Mouse (Mus musculus): Measurements from ENCODE around the gene Cxcl17.

Gene Cxcl17

GRCm38 (mm10) chr7:25376556-25376955, 36.1 kb downstream of the Cxcl17 start:
- DNase-seq (ENCODE audit: inconsistent age in 2 of 2, low spot score in 1 of 2) = peak; percentile 94 to 99

- DNase-seq (ENCODE audit: inconsistent age in 2 of 2, low spot score in 1 of 2) = peak in 1 of 2 experiments; percentile 55
Measured at GRCm38 (mm10) chr7:25372441-25372840, 40.2 kb downstream of the Cxcl17 start.

- no peak for DNase-seq (ENCODE audit: inconsistent age in 2 of 2, low spot score in 1 of 2)
Measured at GRCm38 (mm10) chr7:25369058-25369749, 43.5 kb downstream of the Cxcl17 start, which contains the start of gene Cnfn. TSS of gene Cnfn (minus strand) at chr7:25369724.

- DNase-seq (ENCODE audit: inconsistent age in 2 of 2, low spot score in 1 of 2) = no peak
Measured at GRCm38 (mm10) chr7:25368333-25368732, 44.4 kb downstream of the Cxcl17 start.

- DNase-seq (ENCODE audit: inconsistent age in 2 of 2, low spot score in 1 of 2) = peak; percentile 56 to 77
Measured at GRCm38 (mm10) chr7:25367632-25368293, 44.9 kb downstream of the Cxcl17 start.

- DNase-seq (ENCODE audit: inconsistent age in 2 of 2, low spot score in 1 of 2) = no peak
Measured at GRCm38 (mm10) chr7:25365937-25366625, 46.6 kb downstream of the Cxcl17 start.

- no peak for DNase-seq (ENCODE audit: inconsistent age in 2 of 2, low spot score in 1 of 2)
Measured at GRCm38 (mm10) chr7:25363632-25364031, 49.1 kb downstream of the Cxcl17 start.

- DNase-seq (ENCODE audit: inconsistent age in 2 of 2, low spot score in 1 of 2) = peak; percentile 56 to 78
Measured at GRCm38 (mm10) chr7:25363151-25363550, 49.5 kb downstream of the Cxcl17 start.

- no peak for DNase-seq (ENCODE audit: inconsistent age in 2 of 2, low spot score in 1 of 2)
Measured at GRCm38 (mm10) chr7:25358721-25359206, 53.9 kb downstream of the Cxcl17 start.
